Mouse (Mus musculus) liver, adult 2 months (tissue): Measurements from ENCODE around the gene AI481877.

Experiments used
- CTCF ChIP-seq: fragments of 200-500 bp; IDR thresholded peaks from 2 replicates; pipeline ENCODE4 v1.5.1; 2011; ENCODE audit warnings: low read depth, low read length, control low read depth
- POLR2A ChIP-seq: fragments of 200-500 bp; IDR thresholded peaks from 2 replicates; pipeline ENCODE4 v1.6.1; 2011; ENCODE audit warnings: low read length, control low read depth; ENCODE audit not compliant: insufficient read depth; ENCODE audit errors: extremely low read depth

DNA sequence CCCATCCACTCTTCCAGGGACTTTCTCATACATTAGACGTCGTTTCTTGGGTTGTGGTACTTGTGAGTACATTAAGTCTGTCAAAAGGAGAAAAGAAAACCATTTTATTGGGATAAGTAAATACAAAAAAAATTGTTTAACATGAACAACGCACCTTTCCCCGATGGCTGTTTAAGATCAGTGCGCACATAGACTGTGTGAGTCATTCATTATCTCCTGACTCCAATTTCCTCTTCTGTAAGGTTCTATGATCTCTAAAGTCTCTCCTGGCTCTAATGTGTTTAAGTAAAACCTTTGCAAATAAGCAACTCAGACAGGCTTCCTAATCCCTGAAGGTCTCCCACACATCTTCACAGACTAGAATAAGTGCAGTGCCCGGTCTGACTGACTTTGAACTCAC lies 94.9 kb downstream of the AI481877 start:
- TF ChIP-seq CTCF (no peak), POLR2A (no peak)
